Mouse (Mus musculus) stomach, postnatal 0 days (tissue): Measurements from ENCODE around the gene Gm28539.

ENCODE experiments used
- CTCF ChIP-seq: IDR thresholded peaks from 2 replicates; pipeline ENCODE4 v1.5.1; 2016; ENCODE audit warnings: antibody characterized with exemption, low read depth, mild to moderate bottlenecking, moderate library complexity
- EP300 ChIP-seq: optimal IDR thresholded peaks from 2 replicates; pipeline ENCODE3; 2016; ENCODE audit warnings: antibody characterized with exemption

- TF ChIP-seq CTCF (no peak), EP300 (no peak)
Observed at GRCm38 (mm10) chr16:18811032-18811431, 25.4 kb upstream of the Gm28539 start.
